Mouse (Mus musculus) retina, postnatal 7 days (tissue): ENCODE data around the gene Hs1bp3.

Experiments
- DNase-seq: peaks from one replicate; pipeline ENCODE4 v3.0.0-alpha.2; 2012; ENCODE audit warnings: low read depth, low spot score

Hs1bp3 gene

DNA sequence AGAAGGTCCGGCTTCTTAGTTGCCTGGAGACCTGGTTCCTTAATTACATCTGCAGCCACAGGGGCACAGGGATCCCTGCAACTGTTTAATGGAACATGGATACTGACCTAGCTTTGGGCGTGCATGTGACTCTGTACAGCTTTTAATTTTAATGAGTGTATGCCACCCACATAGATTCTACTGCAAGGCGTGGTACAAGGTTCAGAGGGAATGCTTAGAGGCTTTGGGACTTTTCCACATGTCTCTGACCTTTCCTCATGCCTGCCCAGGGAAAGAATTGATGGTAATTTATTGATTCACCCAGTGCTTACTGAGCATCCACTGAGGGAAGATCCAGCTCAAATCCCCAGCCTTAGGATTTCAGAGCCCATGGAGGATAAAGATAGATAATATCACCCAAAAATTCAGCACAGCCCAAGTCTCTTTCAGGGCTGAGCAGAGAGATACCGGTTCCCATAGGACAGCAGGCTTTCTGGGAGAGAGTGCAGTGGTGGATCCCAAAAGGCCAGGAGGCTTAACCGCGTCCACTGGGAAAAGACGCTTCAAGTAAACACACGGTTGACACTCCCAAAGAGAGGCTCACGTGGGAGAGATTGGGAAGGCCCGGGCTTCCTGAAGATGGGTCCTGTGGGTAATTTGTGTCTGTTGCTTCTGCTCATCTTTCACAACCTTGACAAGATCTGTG lies 23.5 kb downstream of the Hs1bp3 start:
- no peak for DNase-seq

DNA sequence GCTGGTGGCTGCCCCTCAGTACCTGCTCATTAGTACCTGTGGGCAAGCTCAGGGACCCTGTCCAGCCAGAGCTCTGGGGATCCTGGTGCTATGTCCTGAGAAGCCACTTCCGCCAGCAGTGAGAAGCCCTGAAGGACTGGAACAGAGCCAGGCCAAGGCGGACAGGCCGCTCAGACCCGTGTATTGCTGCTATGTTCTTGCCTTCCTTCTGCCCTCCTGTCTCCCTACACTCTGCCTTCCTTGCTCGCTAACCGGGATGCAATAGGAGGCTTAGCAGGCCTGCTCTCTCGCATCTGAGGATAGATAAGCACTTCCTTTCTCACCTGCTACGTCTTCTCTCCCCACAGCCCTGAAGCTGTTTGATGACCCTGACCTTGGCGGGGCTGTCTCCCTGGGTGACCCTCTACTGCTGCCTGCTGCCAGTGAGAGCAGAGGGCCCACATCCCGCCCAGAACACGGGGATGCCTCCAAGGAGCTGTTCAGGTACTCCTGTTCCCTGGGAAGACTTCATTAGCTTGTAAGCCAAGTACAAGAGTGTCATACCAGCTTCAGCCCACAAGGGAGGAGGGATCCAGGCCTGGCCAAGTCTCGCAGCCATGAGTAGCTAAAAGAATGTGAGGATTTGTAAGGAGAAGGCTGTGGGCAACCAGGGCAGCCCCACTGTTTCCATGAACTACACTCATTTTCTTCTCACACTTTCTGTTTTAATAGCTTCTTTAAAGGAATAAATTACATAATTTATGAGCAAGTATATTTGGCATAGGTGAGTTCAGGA lies 24.2 kb downstream of the Hs1bp3 start:
- DNase-seq, result no peak

DNA sequence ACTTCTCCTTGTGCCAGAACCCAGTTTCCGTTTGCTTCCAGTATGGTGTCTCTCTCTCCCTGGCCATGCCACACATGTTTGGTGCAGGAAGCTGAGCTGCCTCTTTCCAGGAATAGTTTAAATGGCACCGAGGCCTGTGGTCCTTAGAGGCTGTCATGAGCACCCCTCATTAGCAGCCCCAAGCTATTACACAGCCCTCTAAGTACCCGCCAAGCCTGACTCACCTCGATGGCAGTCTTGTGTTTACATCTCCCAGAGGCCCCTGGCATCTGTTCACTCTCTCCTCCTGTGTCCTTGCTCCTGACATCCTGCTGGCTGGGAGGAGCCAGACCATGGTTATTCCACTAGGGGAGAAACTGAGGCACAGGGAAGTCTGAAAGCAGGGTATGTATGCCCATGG lies 25.3 kb downstream of the Hs1bp3 start:
- DNase-seq, result no peak

DNA sequence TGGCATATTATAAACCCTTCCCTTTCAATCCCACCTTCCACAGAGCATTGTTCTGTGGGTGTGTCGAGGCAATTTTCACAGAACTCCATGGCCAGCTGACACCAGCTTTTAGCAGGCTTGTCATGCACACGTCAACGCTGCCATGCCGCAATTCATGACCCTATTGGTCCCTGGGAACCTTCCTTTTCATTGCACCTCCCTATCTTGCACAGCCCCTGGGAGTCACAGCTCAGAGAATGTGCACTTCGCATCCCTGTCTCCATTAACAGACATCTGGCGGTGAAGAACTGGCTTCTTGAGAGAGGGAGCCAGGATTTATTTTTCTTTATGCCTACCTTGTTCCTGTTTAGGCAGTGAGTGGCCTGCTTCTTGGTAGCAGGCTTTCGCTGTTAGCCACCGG lies 25.7 kb downstream of the Hs1bp3 start:
- DNase-seq, result no peak

DNA sequence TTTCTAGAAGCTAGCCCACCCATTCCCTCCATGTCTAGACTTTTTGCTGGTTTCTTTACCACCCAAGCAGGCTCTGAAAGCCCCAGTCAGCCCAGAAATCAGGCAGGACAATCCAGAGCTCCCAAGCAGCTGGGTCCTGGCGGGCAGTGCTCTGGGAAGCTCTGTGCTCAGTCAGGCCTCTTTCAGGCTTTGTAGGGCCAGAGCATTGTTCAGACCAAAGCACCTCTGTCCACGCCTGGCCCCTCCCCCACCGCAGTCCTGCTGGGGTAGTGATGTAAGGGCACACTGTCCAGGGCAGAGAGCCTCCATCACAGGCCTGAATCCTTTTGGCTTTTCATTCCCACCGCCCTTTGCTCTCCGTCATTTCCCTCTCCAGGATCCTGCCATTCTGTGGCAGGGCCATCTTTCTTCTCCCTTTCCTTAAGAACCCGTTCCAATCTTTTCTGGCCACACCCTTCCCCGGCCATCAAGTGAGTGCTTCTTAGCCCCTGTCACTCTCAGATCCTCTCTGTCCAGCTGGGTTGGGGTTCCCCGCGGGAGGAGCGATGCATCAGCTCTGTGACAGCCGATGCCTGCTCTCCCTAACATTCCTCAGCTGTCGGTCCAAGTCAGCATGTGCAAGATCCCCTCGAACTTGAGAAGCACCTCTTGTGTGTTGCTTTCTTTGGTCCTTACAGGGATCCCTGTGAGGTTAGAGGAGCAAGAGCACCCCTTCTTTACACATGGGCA lies 26.5 kb downstream of the Hs1bp3 start:
- DNase-seq, result no peak

DNA sequence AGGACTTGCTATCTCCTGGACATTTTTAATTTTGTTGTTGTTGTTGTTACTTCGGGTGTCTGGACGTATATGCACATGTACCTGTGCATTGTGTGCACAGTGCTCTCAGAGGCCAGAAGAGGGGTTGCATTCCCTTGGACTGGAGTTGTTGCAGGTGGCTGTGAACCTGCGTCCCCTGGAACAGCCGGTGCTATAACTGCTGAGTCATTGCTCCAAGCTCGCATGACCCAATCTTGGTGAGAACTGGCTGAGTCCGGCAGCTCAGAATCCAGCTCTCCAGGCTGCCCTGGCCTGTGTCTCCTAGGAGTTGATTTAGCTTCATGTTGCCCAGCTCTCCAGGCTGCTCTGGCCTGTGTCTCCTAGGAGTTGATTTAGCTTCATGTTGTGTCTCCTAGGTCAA lies 27.8 kb downstream of the Hs1bp3 start:
- no peak for DNase-seq

DNA sequence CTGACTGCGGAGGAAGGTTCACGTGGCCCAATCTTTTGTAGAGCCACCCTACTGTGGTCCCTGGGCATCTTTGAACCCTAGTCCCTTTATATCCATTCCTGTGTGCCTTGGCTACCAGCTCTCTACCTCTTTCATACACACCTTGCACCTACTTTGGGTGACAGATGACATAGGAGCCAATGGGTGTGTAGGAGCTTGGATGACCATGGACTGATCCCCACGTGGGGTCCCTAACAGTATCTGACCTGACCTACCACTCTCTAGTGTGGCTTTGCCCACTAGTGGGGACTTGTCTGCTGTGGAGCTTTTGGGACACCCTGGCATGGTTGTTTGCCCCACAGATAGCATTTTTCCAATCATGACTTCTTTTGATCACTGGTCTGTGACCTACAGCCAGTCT lies 30.1 kb downstream of the Hs1bp3 start:
- DNase-seq, result no peak

DNA sequence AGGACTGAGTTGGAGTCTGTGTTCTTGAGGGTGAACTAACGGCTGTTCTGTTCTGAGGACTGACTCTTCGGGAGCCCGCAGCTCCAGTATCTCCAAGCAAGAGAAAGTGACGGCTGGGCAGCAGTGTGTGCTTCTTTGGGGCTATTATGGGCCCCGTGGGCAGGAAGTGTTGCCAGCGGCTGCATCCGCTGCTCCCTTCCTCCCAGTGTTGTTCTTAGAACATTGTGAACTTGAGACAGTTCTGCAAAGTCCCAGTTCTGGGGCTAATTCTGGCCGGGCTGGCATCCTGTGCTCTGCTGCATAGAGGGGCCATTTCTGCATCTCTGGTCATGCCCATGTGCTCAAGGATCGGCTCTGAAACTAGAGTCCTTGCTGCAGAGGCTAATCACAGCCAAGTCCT lies 31.7 kb downstream of the Hs1bp3 start:
- no peak for DNase-seq

DNA sequence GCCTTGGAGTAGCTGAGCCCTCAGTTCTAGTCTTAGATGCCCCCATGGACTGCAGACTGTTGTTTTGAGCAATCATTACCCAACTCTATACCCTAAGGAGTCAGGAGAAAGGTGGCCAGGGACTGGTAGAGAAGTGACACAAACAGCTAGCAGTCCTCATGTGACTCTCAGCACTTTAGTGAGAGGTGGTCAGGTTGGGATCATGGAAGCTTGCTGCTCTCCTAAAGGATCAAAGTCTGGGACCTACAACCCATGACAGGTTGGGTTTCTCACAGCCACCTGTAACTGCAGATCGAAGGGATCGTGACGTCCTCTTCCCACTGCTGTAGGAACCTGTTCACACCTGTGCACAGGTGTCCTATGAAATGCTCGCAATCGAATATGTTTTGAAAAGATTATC lies 32.3 kb downstream of the Hs1bp3 start:
- no peak for DNase-seq

DNA sequence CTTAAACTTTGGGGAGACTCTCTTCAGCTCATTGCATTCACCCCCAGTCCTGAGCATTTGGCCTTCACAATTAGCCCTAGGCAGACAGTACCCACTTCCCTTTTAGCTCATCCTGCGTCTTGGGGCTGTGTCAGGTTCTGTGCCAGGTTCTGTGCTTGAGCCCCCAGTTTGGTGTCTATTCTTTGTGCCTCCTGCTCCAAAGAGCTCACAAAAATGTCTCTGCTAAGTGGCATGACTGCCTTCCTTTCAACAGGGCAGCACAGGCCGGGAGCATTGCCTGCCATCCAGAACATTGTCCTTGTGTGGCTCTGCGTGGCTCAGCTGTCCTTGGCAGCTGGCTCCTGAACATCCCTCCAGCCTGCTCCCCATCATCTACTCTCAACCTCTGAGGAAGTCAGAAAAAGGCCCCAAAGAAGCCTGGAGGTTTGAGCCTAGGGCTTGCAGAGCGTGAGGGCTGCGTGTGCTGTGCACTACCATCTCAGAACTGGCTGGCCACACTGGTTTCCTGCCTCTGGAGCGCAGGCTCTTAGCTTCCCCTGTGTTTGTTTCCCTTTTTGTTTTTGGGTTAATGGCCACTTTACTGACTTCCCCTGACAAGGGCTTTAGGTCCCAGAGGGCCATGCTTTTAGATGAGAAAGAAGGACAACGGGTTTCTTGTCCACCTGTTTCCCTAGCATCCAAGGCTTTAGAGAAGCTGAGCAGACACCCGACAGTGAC lies 34.7 kb downstream of the Hs1bp3 start:
- DNase-seq, result no peak

DNA sequence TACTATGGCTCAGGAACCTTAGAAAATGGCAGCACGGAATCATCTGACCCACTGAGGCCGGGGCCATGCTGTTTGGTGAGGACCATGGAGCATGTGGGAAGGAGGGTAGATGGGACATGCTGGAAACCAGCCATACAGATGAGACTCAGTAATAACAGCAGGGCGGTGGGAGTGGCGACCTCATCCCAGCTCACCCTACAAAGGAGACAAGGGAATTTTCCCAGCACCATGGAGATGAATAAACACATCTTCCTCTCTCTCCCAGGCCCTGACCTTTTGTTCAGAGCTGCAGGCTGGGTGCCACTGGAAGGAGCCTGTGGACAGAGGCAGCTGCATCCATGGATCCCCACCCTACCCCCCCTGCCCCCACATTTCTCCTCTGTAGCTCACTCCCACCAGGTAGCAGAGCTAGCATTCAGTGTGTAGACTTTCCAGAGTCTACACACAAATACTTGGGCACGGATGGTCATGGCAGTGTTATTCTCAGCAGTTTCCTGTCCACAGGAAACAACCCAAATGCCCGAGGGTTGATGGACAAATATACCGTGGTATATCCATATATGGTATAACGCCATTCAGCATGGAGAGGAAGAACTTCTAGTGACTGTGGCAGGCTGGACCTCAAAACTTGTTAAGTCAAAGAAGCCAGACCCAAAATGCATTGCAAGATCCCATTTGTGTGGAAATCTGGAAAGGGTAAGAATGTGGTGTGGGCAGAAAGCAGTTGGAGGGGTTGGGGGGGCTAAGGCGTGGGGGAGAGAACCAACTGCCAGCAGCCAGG lies 35.7 kb downstream of the Hs1bp3 start:
- no peak for DNase-seq

DNA sequence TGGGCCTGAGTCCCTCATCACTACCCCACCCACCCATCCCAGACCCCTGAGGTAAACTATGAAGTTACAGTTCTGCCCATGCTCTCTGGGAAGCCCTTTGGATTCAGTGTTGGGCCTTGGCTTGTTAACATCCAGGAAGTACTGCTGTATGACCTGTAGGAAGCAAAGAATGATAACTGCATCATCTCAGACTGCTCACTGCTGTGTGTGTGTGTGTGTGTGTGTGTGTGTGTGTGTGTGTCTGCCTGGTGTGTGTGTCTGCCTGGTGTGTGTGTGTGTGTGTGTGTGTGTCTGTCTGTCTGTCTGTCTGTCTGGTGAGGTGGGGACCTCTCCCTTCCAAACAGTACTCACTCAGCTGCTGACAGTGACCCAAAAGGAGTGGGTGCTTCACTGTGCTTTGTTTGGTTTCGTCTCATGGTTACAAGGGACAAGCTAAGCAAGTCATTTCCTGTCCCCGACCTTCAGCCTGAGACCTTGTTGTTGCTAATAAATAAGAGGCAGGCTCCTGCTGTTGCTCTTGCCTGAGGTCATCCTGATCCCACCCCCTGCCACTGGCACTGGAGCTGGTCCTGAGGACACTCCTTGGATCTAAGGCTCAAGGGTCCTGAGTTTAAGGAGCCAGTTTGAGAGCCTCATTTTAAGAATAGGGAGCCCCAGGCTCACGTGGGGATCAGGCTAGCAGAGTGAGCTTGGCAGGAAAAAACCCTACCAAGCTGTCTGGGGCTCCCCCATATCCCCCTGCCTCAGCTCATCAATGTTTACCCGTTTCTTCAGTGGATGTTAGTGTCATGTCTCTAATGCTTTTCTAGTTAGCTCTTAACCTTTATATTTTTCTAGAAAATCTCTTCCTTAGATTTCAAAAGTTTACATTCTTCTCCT lies 38.0 kb downstream of the Hs1bp3 start:
- DNase-seq, result no peak

DNA sequence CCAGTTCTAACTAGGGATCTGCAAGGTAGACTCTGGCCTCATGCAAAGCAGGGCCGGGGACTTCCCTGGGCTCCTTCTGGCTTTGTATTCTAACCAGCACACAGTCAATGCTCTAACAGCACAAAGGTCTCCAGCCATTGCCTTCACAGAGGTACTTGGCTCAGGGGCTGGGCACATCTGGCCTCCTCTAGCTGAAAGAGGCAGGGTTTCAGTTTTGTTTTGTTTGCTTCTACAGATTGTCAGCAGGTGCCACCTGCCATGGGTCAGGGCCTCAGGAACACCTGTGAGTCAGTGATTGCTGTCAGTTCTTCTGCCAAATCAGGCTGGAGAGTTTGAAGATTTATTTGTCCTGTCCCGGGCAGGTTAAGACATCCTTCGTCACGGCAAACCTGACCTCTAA lies 39.8 kb downstream of the Hs1bp3 start:
- no peak for DNase-seq

DNA sequence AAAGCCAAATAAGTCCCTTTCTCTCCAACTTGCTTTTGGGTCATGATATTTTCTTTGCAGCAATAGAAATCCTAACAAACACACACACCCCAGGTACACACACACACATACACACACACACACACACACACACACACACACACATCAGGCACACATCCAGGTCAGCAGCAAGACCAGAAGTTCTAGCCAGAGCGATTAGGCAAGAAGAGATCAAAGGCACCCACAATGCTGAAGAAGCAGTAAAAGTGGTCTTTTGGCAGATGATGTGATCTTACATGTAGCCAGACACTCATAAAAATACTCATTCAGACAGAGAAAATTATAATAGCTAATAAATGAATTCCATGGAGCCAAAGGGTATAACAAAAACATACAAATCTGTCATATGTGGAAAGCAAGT lies 41.0 kb downstream of the Hs1bp3 start:
- no peak for DNase-seq

DNA sequence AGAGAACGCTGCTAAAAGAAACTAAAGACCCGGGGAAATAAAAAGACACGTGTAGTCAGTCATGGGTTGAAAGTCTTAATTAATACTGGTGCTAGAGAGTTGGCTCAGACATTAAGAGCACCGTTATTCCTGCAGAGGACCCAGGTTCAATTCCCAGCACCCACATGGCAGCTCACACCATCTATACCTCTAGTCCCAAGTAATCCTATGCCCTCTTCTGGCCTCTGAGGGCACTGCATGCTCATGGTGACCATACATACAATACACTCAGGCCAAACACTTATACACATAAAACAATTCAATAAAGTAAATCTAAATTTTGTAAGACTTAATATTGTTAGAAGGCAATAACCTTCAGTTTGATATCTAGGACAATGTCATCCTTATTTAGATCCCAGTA lies 41.8 kb downstream of the Hs1bp3 start:
- no peak for DNase-seq

DNA sequence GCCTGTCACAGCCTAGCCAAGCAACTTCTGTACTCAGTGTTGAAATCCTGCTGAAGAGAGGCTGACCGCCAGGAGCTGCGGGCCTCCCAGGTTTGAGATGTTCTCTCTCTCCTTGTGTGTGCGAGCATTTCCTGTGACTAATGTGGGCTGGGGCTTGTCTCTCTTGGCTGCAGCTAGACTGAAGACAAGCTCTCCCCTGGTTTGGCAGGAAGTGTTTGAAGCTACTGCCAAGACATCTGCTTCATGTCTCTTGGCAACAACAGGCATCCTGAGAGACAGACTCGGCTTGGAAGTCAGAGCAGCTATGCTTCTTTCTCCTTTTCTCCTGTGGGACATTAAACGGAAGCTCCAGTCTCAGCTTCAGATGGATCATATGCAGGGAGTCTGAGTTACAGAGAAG lies 44.2 kb downstream of the Hs1bp3 start:
- no peak for DNase-seq

DNA sequence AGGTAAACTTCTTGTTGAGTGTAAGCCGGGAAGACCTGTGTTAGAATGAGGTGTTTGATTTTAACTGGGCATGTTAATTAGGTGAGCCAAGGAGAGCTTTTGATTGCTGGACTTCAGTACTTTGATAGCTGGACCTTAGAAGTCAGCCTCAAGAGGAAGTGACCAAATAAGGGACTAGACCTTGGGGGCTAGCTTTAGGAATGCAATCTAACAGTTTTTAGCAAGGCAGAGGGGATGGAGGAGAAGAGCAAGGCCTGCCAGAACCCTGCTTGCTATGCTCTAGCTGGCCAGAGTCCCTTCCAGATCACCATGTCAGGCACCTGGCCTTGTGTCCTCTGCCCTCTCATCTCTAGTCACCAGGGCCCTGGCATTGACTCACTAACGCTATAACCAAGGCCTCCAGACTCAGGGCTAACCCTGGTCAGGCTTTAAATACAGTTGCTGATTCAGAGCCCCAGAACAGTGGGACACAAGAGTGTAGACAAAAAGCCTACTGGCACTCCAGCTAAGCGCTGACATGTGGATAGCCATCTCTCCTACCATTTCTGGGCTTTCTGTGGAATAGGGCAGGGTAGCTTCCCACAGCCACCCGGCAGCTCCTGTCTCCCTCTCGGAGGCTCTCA lies 45.2 kb downstream of the Hs1bp3 start:
- no peak for DNase-seq

DNA sequence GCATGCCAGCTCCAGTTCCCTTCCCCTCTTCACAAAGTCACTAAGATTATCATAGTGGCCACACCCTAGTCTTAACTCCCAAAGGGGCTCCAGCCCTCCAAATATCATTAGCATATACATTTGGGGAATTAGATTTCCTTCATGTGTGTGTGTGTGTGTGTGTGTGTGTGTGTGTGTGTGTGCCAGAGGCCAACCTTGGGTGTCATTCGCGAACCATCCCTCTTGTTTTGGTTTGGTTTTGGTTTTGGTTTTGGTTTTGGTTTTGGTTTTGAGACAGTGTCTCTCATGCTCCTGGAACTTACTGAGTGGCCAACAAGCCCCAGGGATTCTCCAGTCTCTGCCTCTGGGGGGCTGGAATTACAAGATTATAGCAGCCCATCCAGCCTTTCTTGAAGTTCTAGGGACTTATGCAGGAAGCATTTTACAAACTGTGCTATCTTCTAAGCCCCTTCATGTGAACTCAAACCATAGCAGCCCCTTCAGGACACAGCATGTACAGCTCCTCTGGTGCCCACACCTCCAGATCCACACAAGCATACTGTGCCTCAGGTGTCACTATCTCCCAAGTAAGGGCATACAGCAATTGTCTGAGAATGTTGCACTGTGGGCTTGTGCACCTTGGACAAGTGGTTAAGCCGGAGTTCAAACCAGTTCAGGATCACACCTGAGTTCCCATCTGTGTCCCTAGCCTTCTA lies 46.3 kb downstream of the Hs1bp3 start:
- no peak for DNase-seq

DNA sequence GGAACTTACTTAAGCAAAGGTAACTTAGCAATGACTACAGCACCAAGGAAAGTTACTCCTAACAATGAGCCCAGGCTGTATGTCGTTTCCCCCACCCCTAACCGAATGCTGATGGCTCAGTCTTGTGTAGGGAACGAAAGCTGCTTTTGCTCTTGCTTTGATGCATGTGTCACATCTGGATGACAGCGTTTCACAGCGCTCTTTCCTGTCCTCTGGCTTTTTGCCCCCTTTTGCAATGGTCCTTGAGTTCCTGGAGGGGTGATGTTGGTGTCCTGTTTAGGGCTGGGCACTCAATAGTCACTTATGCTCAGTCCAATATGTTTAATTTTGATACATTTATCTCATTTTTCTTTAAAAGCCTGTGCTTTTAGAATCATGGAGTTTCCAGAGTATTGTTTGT lies 48.6 kb downstream of the Hs1bp3 start:
- DNase-seq, result no peak
